Mouse (Mus musculus) testis, adult 2 months (tissue): Measurements from ENCODE around the gene Hnrnpc. TPM values are rescaled to one million over a fixed set of nuclear protein-coding genes. Genes with fewer than 3 reads are reported as not detected.

Experiments
- H3K27ac ChIP-seq: fragments of 200-500 bp; 2 replicates; pipeline ENCODE4 v1.5.1; 2012; ENCODE audit warnings: low read depth, low read length; ENCODE audit not compliant: control insufficient read depth, insufficient read depth
- H3K27me3 ChIP-seq: fragments of 200-500 bp; 2 replicates; pipeline ENCODE4 v1.6.1; 2012; ENCODE audit warnings: mild to moderate bottlenecking, low read length, moderate library complexity; ENCODE audit not compliant: control insufficient read depth, insufficient read depth
- H3K36me3 ChIP-seq: fragments of 200-500 bp; 2 replicates; pipeline ENCODE4 v1.6.1; 2012; ENCODE audit warnings: mild to moderate bottlenecking, low read length; ENCODE audit not compliant: control insufficient read depth, insufficient read depth
- H3K4me1 ChIP-seq: fragments of 200-500 bp; 2 replicates; pipeline ENCODE4 v1.6.1; 2012; ENCODE audit warnings: low read length; ENCODE audit not compliant: control insufficient read depth, insufficient read depth
- H3K4me3 ChIP-seq: fragments of 200-500 bp; 2 replicates; pipeline ENCODE4 v1.5.1; 2012; ENCODE audit warnings: low read depth, mild to moderate bottlenecking, low read length, moderate library complexity, mixed read lengths; ENCODE audit not compliant: control insufficient read depth
- CTCF ChIP-seq: fragments of 200-500 bp; IDR thresholded peaks from 2 replicates; pipeline ENCODE4 v1.5.1; 2012; ENCODE audit warnings: low read depth, mild to moderate bottlenecking, inconsistent platforms, low read length, moderate library complexity; ENCODE audit not compliant: control insufficient read depth, insufficient read depth, insufficient replicate concordance
- POLR2A ChIP-seq: fragments of 200-500 bp; IDR thresholded peaks from 2 replicates; pipeline ENCODE4 v1.6.1; 2012; ENCODE audit warnings: low read depth, mild to moderate bottlenecking, inconsistent platforms, low read length, moderate library complexity; ENCODE audit not compliant: control insufficient read depth
- polyA plus RNA-seq: library from polyadenylated mRNA; depleted of rRNA; stranded (reverse); fragments of >200 nt; gene quantifications from 2 replicates; pipeline ENCODE4 v1.2.3, GENCODE M21; 2012

Hnrnpc gene
- polyA plus RNA-seq, 1 experiment: 64.2 TPM

DNA sequence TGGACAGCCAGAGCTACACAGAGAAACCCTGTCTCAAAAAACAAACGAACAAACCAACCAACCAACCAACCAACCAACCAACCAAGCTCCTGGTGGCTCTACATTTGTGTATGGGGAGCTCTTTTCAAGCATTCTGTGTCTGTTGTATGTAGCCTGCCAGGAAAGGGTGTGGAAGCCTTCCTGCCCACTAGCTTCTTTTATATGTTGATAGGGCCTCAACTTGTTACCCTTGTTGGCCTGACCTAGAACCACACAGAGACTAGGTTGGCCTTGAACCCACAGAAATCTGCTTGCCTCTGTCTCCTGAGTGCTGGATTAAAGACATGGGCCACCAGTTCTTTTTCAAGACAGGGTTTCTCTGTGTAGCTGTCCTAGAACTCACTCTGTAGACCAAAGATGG lies 10.3 kb upstream of the Hnrnpc start:
- no peak for TF ChIP-seq POLR2A
- TF ChIP-seq CTCF: no peak
- H3K36me3 ChIP-seq: no peaks in the 10 kb centered on the region

GRCm38 (mm10) chr14:52110346-52110745 lies 6.5 kb upstream of the Hnrnpc start, which contains the start of gene Rpgrip1:
Gene Rpgrip1 (plus strand): TSS chr14:52110704.
- TF ChIP-seq POLR2A: no peak
- no peak for TF ChIP-seq CTCF
- H3K27me3 ChIP-seq: no peaks in the 10 kb centered on the region
- H3K4me3 ChIP-seq: no peak within 1 kb of the TSS
- H3K36me3 ChIP-seq: no peaks in the 10 kb centered on the region
- H3K27ac ChIP-seq: peak within 1 kb of the TSS; percentile 44; the same call in 1 of the 2 replicates
- no peaks in the 10 kb centered on the region for H3K4me1 ChIP-seq

More for the DNA sequence above, 10.3 kb upstream of the Hnrnpc start:
- Histone ChIP-seq H3K27me3 (no peaks in the 10 kb centered on the region), H3K4me3 (no peak overlapping the region), H3K4me1 (peaks cover 4% of the 10 kb centered on the region), H3K27ac (no peak overlapping the region)

DNA sequence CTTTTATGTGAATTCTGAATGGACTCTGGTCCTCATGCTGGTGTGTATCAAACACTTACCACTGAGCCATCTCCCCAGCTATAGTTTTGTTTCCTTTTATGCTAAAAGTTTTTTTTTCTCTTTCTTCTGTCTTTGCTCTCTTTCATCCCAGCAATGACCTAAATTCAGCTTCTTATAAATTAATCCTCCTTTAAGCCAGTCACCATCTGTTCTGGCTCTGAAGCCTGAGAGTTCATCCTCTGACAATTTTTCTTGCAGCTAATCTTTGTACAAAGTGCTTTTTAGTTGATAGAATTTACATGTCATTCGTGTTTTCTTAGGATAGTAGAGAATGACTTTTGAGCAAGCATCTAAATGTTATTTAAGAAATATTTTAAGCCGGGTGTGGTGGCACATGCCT lies 4.2 kb upstream of the Hnrnpc start:
- no peak for TF ChIP-seq CTCF
- no peak for TF ChIP-seq POLR2A

GRCm38 (mm10) chr14:52106741-52107140 lies 2.9 kb upstream of the Hnrnpc start:
- H3K27ac ChIP-seq: no peak overlapping the region

More for the DNA sequence above, 4.2 kb upstream of the Hnrnpc start:
- Histone ChIP-seq H3K4me1 (no peaks in the 10 kb centered on the region), H3K4me3 (no peak overlapping the region), H3K27me3 (no peaks in the 10 kb centered on the region), H3K36me3 (no peaks in the 10 kb centered on the region), H3K27ac (no peak overlapping the region)

GRCm38 (mm10) chr14:52105308-52105707 lies 1.5 kb upstream of the Hnrnpc start:
- Histone ChIP-seq H3K27ac (no peak overlapping the region), H3K4me1 (peaks cover 2% of the 10 kb centered on the region; the same call in 1 of the 2 replicates), H3K4me3 (peak overlapping the region; percentile 44), H3K36me3 (no peaks in the 10 kb centered on the region; the same call in 1 of the 2 replicates), H3K27me3 (no peaks in the 10 kb centered on the region)
- TF ChIP-seq CTCF: no peak

More at GRCm38 (mm10) chr14:52106741-52107140, 2.9 kb upstream of the Hnrnpc start:
- no peaks in the 10 kb centered on the region for H3K27me3 ChIP-seq
- H3K4me3 ChIP-seq: no peak overlapping the region
- H3K4me1 ChIP-seq: peaks cover 2% of the 10 kb centered on the region; the same call in 1 of the 2 replicates
- TF ChIP-seq CTCF (no peak), POLR2A (no peak)
- H3K36me3 ChIP-seq: no peaks in the 10 kb centered on the region

GRCm38 (mm10) chr14:52104677-52105285 lies 953 bp upstream of the Hnrnpc start:
- Histone ChIP-seq H3K36me3 (no peaks in the 10 kb centered on the region; the same call in 1 of the 2 replicates), H3K4me3 (peak overlapping the region; percentile 100), H3K4me1 (peaks cover 2% of the 10 kb centered on the region; the same call in 1 of the 2 replicates), H3K27ac (peak overlapping the region; percentile 99), H3K27me3 (no peaks in the 10 kb centered on the region)
- TF ChIP-seq POLR2A (no peak), CTCF (no peak)

DNA sequence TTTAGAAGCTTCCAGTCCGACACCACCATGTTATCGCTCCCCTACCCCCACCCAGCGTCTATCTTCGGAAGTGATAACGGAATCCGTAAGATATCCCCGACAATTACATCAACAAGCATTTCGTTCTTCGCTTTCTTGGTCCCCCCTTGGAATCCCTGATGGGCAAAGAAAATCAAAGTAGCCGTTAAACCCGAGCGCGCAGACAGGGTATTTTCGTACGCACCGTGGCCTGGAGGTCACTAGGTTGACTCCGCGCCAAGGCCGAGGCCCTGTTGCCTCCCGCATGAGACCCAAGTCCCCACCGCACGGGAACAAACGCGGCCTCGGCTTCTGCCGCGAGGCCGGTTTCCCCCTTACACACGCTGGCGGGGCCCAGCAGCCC lies 363 bp downstream of the Hnrnpc start:
- no peak for TF ChIP-seq POLR2A
- no peak for TF ChIP-seq CTCF
- Histone ChIP-seq H3K36me3 (no peaks in the 10 kb centered on the region; the same call in 1 of the 2 replicates), H3K27ac (peak overlapping the region; percentile 99), H3K4me1 (peaks cover 2% of the 10 kb centered on the region; the same call in 1 of the 2 replicates), H3K27me3 (no peaks in the 10 kb centered on the region), H3K4me3 (peak overlapping the region; percentile 100)
